Mouse (Mus musculus) hindbrain, embryonic 16.5 days (tissue): ENCODE results near the gene Trappc4. TPM values are rescaled to one million over a fixed set of nuclear protein-coding genes. Genes with fewer than 3 reads are reported as not detected.
"Not testable (repeated sequence)": the region's sequence is repeated elsewhere in the genome, so short reads cannot be mapped to it uniquely, and the experiment has no call there.

Experiments used
- ATAC-seq: fragments of 200-750 bp; cut with Nextera tagmentation; 2 replicates; pipeline ENCODE4 v1.8.0; 2017; ENCODE audit warnings: moderate TSS enrichment, moderate library complexity
- H3K27ac ChIP-seq: fragments of 300-500 bp; sonication (generic); 2 replicates; pipeline ENCODE4 v1.5.1; 2014; ENCODE audit warnings: low read depth, mild to moderate bottlenecking, control low read depth, low read length, moderate library complexity
- H3K27me3 ChIP-seq: fragments of 300-500 bp; sonication (generic); replicated peaks from 2 replicates; pipeline ENCODE4 v1.6.1; 2014; ENCODE audit warnings: low read length; ENCODE audit not compliant: control insufficient read depth, insufficient read depth
- H3K36me3 ChIP-seq: fragments of 300-500 bp; sonication (generic); 2 replicates; pipeline ENCODE4 v1.6.1; 2014; ENCODE audit warnings: mild to moderate bottlenecking, low read length, moderate library complexity, mixed read lengths; ENCODE audit not compliant: control insufficient read depth, insufficient read depth
- H3K4me1 ChIP-seq: fragments of 300-500 bp; sonication (generic); 2 replicates; pipeline ENCODE4 v1.6.1; 2014; ENCODE audit warnings: low read depth, low read length; ENCODE audit not compliant: control insufficient read depth, insufficient read depth
- H3K4me2 ChIP-seq: fragments of 300-500 bp; sonication (generic); 2 replicates; pipeline ENCODE4 v1.6.1; 2014; ENCODE audit warnings: mild to moderate bottlenecking, low read length, control low read depth, moderate library complexity
- H3K4me3 ChIP-seq: fragments of 300-500 bp; sonication (generic); 2 replicates; pipeline ENCODE4 v1.5.1; 2014; ENCODE audit warnings: mild to moderate bottlenecking, low read length, control low read depth, moderate library complexity
- H3K9ac ChIP-seq: fragments of 300-500 bp; sonication (generic); 2 replicates; pipeline ENCODE4 v1.6.1; 2014; ENCODE audit warnings: low read depth, mild to moderate bottlenecking, control low read depth, low read length, moderate library complexity
- H3K9me3 ChIP-seq: fragments of 300-500 bp; sonication (generic); 2 replicates; pipeline ENCODE4 v1.6.1; 2014; ENCODE audit warnings: mild to moderate bottlenecking, low read length, moderate library complexity; ENCODE audit not compliant: control insufficient read depth
- WGBS: fragments of 180-500 bp; shearing (Covaris S2); extraction: QIAGEN DNeasy Blood & Tissue Kit; methylation state at CpG from one replicate; pipeline ENCODE4 v1.1.7; 2014; 5-methylcytosine and 5-hydroxymethylcytosine counted together
- microRNA-seq: library from miRNA; unstranded; fragments of <30 nt; microRNA quantifications from one replicate; pipeline ENCODE4, GENCODE M21; 2017
- polyA plus RNA-seq: library from polyadenylated mRNA; unstranded; fragments of >200 nt; fragmentation: Nextera tagmentation; extraction: Ambion mirVana; gene quantifications from 2 replicates; pipeline ENCODE4 v1.2.1, GENCODE M21; 2015

The Trappc4 gene
- polyA plus RNA-seq, 1 experiment from 2014 or later, result 308 TPM

- H3K27me3 ChIP-seq, H3K4me3 ChIP-seq, H3K9ac ChIP-seq, ATAC-seq, H3K27ac ChIP-seq, H3K9me3 ChIP-seq, H3K4me2 ChIP-seq: not testable (repeated sequence)
- Histone ChIP-seq H3K36me3 (peaks cover 11% of the 10 kb centered on the region), H3K4me1 (peaks cover 13% of the 10 kb centered on the region)
- WGBS, result 90% methylated on average over 2 of the region's 2 CpGs
These were observed 30.1 kb downstream of the Trappc4 start for GRCm38 (mm10) chr9:44377335-44377734.

- no peak for ATAC-seq
- no peak overlapping the region for H3K4me3 ChIP-seq
- H3K36me3 ChIP-seq, result peaks cover under 1% of the 10 kb centered on the region; the same call in 1 of the 2 replicates
- no peaks in the 10 kb centered on the region for H3K9me3 ChIP-seq
- no peak overlapping the region for H3K4me2 ChIP-seq
- no peak overlapping the region for H3K27ac ChIP-seq
- no peaks in the 10 kb centered on the region for H3K27me3 ChIP-seq
- peaks cover 13% of the 10 kb centered on the region for H3K4me1 ChIP-seq
- no peak overlapping the region for H3K9ac ChIP-seq
- 93% methylated on average over 6 of the region's 6 CpGs for WGBS
These were observed 31.3 kb downstream of the Trappc4 start for GRCm38 (mm10) chr9:44376141-44376540.

- H3K4me1 ChIP-seq, result 0 out of 2 replicates have a peak, but pooled peaks cover 2% of the 10 kb centered on the region
- H3K9me3 ChIP-seq, result no peaks in the 10 kb centered on the region
- H3K27me3 ChIP-seq, result no peaks in the 10 kb centered on the region
- H3K4me2 ChIP-seq, result no peak overlapping the region
- no peaks in the 10 kb centered on the region for H3K36me3 ChIP-seq
- no peak for ATAC-seq
- H3K9ac ChIP-seq, result no peak overlapping the region
- H3K4me3 ChIP-seq, result no peak overlapping the region
- H3K27ac ChIP-seq, result no peak overlapping the region
These were observed 34.0 kb downstream of the Trappc4 start for GRCm38 (mm10) chr9:44373386-44373785.

- Histone ChIP-seq H3K36me3 (no peaks in the 10 kb centered on the region; the same call in 1 of the 2 replicates), H3K9me3 (no peaks in the 10 kb centered on the region), H3K27ac (no peak overlapping the region), H3K4me2 (no peak overlapping the region), H3K4me3 (no peak overlapping the region), H3K4me1 (peaks cover 6% of the 10 kb centered on the region), H3K9ac (no peak overlapping the region), H3K27me3 (peaks cover 2% of the 10 kb centered on the region; the same call in 1 of the 2 replicates)
- ATAC-seq, result no peak
- 65% methylated on average over 3 of the region's 3 CpGs for WGBS
These were observed 42.9 kb downstream of the Trappc4 start for GRCm38 (mm10) chr9:44364480-44364879.

- H3K4me2 ChIP-seq, result peak overlapping the region; percentile 67
- WGBS, result 50% methylated on average over 4 of the region's 4 CpGs
- peak overlapping the region; percentile 83 for H3K27ac ChIP-seq
- not testable (repeated sequence) for H3K4me1 ChIP-seq, H3K9me3 ChIP-seq, H3K27me3 ChIP-seq
- peak overlapping the region; percentile 62 for H3K9ac ChIP-seq
- H3K36me3 ChIP-seq, result peaks cover 17% of the 10 kb centered on the region
- H3K4me3 ChIP-seq, result peak overlapping the region; percentile 90
- ATAC-seq, result peak; percentile 54
These were observed 45.5 kb downstream of the Trappc4 start for GRCm38 (mm10) chr9:44361931-44362330.

- Histone ChIP-seq H3K9ac (peak within 1 kb of the TSS; percentile 88), H3K4me2 (peak within 1 kb of the TSS; percentile 67), H3K9me3 (no peaks in the 10 kb centered on the region), H3K4me1 (peaks cover 6% of the 10 kb centered on the region), H3K36me3 (peaks cover 19% of the 10 kb centered on the region), H3K27ac (peak within 1 kb of the TSS; percentile 83), H3K27me3 (peaks cover 2% of the 10 kb centered on the region; the same call in 1 of the 2 replicates), H3K4me3 (peak within 1 kb of the TSS; percentile 90)
- ATAC-seq, result peak; percentile 94
- 1% methylated on average over 44 of the region's 44 CpGs for WGBS
These were observed 46.0 kb downstream of the Trappc4 start, which contains the start of gene Vps11 for GRCm38 (mm10) chr9:44361190-44361917. Gene Vps11 (minus strand): TSS chr9:44361670.

- ATAC-seq, result no peak
- no peak overlapping the region for H3K4me2 ChIP-seq
- peaks cover 6% of the 10 kb centered on the region for H3K4me1 ChIP-seq
- H3K9ac ChIP-seq, result no peak overlapping the region
- WGBS, result 79% methylated on average over 4 of the region's 4 CpGs
- no peaks in the 10 kb centered on the region for H3K9me3 ChIP-seq
- H3K27me3 ChIP-seq, result no peaks in the 10 kb centered on the region
- no peak overlapping the region for H3K27ac ChIP-seq
- H3K4me3 ChIP-seq, result no peak overlapping the region
- peaks cover 52% of the 10 kb centered on the region for H3K36me3 ChIP-seq
These were observed 50.2 kb downstream of the Trappc4 start for GRCm38 (mm10) chr9:44357207-44357606.

Small RNA genes within 50 kb of the gene (microRNA-seq; reads per million reads assigned to microRNA genes)
- not detected for gene Mir7085

Other genes with a start within 250 kb of the Trappc4 start
- gene Cbl, start 173.6 kb downstream of the Trappc4 start, polyA plus RNA-seq, result 17.4 and 20.3 TPM in 2 replicates
- not detected in 2 replicates for gene Ccdc153, start 166.9 kb downstream of the Trappc4 start, polyA plus RNA-seq
- gene Pdzd3, start 156.1 kb downstream of the Trappc4 start, polyA plus RNA-seq, result 0.38 and 0.40 TPM in 2 replicates
- 4.7 and 5.4 TPM in 2 replicates for gene Nlrx1, start 139.0 kb downstream of the Trappc4 start, polyA plus RNA-seq
- 33.7 and 36.2 TPM in 2 replicates for gene Abcg4, start 119.0 kb downstream of the Trappc4 start, polyA plus RNA-seq
- gene Hinfp, start 101.9 kb downstream of the Trappc4 start, polyA plus RNA-seq, result 22.3 and 26.6 TPM in 2 replicates
- 23.1 and 27.1 TPM in 2 replicates for gene C2cd2l, start 87.3 kb downstream of the Trappc4 start, polyA plus RNA-seq
- gene Dpagt1, start 81.6 kb downstream of the Trappc4 start, polyA plus RNA-seq, result 32.5 and 42.6 TPM in 2 replicates
- 106 and 143 TPM in 2 replicates for gene H2afx, start 72.9 kb downstream of the Trappc4 start, polyA plus RNA-seq
- gene Hmbs, start 63.4 kb downstream of the Trappc4 start, polyA plus RNA-seq, result 64.0 and 67.4 TPM in 2 replicates
- 43.5 and 46.4 TPM in 2 replicates for gene Vps11, start 45.9 kb downstream of the Trappc4 start, polyA plus RNA-seq
- gene Hyou1, start 28.1 kb downstream of the Trappc4 start, polyA plus RNA-seq, result 25.3 and 29.0 TPM in 2 replicates
- 56.8 and 60.2 TPM in 2 replicates for gene Slc37a4, start 10.7 kb downstream of the Trappc4 start, polyA plus RNA-seq
- gene Rps25, start 461 bp downstream of the Trappc4 start, polyA plus RNA-seq, result 742 and 834 TPM in 2 replicates
- 32.3 and 32.4 TPM in 2 replicates for gene Ccdc84, start 11.0 kb upstream of the Trappc4 start, polyA plus RNA-seq
- not detected in 2 replicates for gene Foxr1, start 33.5 kb upstream of the Trappc4 start, polyA plus RNA-seq
- not detected in 2 replicates for gene Upk2, start 47.4 kb upstream of the Trappc4 start, polyA plus RNA-seq
- gene Bcl9l, start 75.2 kb upstream of the Trappc4 start, polyA plus RNA-seq, result 9.7 and 11.1 TPM in 2 replicates
- gene Cxcr5, start 154.3 kb upstream of the Trappc4 start, polyA plus RNA-seq, result not detected in 2 replicates
- gene Ddx6, start 197.3 kb upstream of the Trappc4 start, polyA plus RNA-seq, result 12.5 and 14.6 TPM in 2 replicates